Mouse (Mus musculus) E14TG2a.4 (cell line): ENCODE measurements at regions not wholly inside any gene's neighbourhood (a gene's known extent, or its start where the extent isn't known, plus 50 kb on each side); places are given as distances from the start of the nearest gene placed in this dataset.

Experiments
- CTCF ChIP-seq: conservative IDR thresholded peaks from 2 replicates; pipeline ENCODE4 v1.5.1; 2014; ENCODE audit warnings: low read length
- POU5F1 ChIP-seq: IDR thresholded peaks from 2 replicates; pipeline ENCODE4 v1.6.1; 2014; ENCODE audit warnings: low read length, borderline replicate concordance

GRCm38 (mm10) chr2:72561383-72561782, 85.4 kb downstream of the Cdca7 start:
- TF ChIP-seq CTCF (no peak), POU5F1 (no peak)
